Mouse (Mus musculus) E14TG2a.4 (cell line): ENCODE measurements around the gene Zfp235.

ENCODE experiments used
- H3K27me3 ChIP-seq: 2 replicates; pipeline ENCODE4 v1.6.1; 2014; ENCODE audit warnings: low read length, control low read depth; ENCODE audit not compliant: insufficient read depth
- H3K36me3 ChIP-seq: 2 replicates; pipeline ENCODE4 v1.6.1; 2014; ENCODE audit warnings: low read length, control low read depth; ENCODE audit not compliant: insufficient read depth
- H3K4me1 ChIP-seq: replicated peaks from 2 replicates; pipeline ENCODE4 v1.6.1; 2014; ENCODE audit warnings: low read depth, low read length, control low read depth
- H3K4me3 ChIP-seq: replicated peaks from 2 replicates; pipeline ENCODE4 v1.5.1; 2014; ENCODE audit warnings: mild to moderate bottlenecking, low read length
- H3K9me3 ChIP-seq: 2 replicates; pipeline ENCODE4 v1.6.1; 2014; ENCODE audit warnings: low read length, control low read depth
- CTCF ChIP-seq: conservative IDR thresholded peaks from 2 replicates; pipeline ENCODE4 v1.5.1; 2014; ENCODE audit warnings: low read length
- NANOG ChIP-seq: IDR thresholded peaks from 2 replicates; pipeline ENCODE4 v1.6.1; 2014; ENCODE audit warnings: borderline replicate concordance, low read length, mixed read lengths
- POU5F1 ChIP-seq: IDR thresholded peaks from 2 replicates; pipeline ENCODE4 v1.6.1; 2014; ENCODE audit warnings: low read length, borderline replicate concordance

Zfp235 gene

GRCm38 (mm10) chr7:24113001-24113400 lies 21.0 kb upstream of the Zfp235 start:
- H3K4me1 ChIP-seq, result peaks cover 19% of the 10 kb centered on the region
- peaks cover 4% of the 10 kb centered on the region; the same call in 1 of the 2 replicates for H3K9me3 ChIP-seq
- peaks cover 7% of the 10 kb centered on the region; the same call in 1 of the 2 replicates for H3K36me3 ChIP-seq
- H3K27me3 ChIP-seq, result no peaks in the 10 kb centered on the region
- H3K4me3 ChIP-seq, result peak overlapping the region; percentile 85
- no peak for TF ChIP-seq NANOG
- no peak for TF ChIP-seq CTCF
- no peak for TF ChIP-seq POU5F1

DNA sequence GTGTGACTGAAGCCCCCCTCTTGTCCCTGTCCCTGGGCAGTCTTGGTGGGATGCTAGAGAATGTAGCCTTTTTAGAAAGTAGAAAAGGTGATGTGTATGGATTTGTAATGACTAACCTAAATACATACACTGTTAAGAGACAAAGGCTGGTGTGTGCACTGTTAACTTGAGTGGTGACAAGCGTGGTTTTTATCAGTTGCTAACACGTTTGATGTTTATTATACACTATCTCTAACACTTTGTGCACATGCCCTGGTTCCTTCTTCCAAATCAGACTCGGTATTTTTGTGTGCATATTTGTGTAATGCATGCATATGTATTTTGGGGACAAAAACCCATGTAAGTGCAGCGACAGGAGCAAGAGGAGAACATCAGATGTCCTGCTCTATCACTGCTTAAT lies 17.3 kb upstream of the Zfp235 start:
- H3K9me3 ChIP-seq, result no peaks in the 10 kb centered on the region
- no peaks in the 10 kb centered on the region for H3K36me3 ChIP-seq
- TF ChIP-seq POU5F1, result no peak
- no peak for TF ChIP-seq NANOG
- no peak for TF ChIP-seq CTCF
- H3K4me3 ChIP-seq, result no peak overlapping the region
- H3K4me1 ChIP-seq, result peaks cover 22% of the 10 kb centered on the region
- no peaks in the 10 kb centered on the region for H3K27me3 ChIP-seq

GRCm38 (mm10) chr7:24133425-24133995 lies 459 bp upstream of the Zfp235 start:
- H3K27me3 ChIP-seq, result no peaks in the 10 kb centered on the region
- peaks cover 13% of the 10 kb centered on the region for H3K36me3 ChIP-seq
- H3K4me1 ChIP-seq, result peaks cover 9% of the 10 kb centered on the region; the same call in 1 of the 2 replicates
- no peaks in the 10 kb centered on the region for H3K9me3 ChIP-seq
- H3K4me3 ChIP-seq, result peak overlapping the region; percentile 84
- TF ChIP-seq NANOG, result no peak

DNA sequence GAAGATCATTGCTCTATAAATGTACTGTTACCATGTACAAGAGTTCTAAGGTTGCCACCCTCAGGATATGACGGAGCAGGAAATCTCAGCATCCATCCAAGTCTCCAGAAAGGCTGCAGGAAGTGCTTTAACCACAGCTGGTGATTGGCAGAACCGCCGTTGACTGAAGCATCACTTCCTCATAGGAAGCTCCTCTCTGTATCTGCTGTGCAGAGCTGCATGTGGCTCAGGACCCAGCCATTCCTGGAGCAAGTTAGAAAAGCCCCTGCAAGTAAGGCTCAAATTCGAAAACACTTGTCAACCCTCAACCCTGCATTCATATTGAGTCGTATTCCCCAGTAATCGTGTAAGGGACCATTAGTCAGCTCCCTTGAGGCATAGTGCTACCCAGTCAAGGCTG lies 8.6 kb downstream of the Zfp235 start:
- no peak for TF ChIP-seq POU5F1
- TF ChIP-seq CTCF, result no peak
- no peak for TF ChIP-seq NANOG

GRCm38 (mm10) chr7:24153272-24153671 lies 19.3 kb downstream of the Zfp235 start:
- no peaks in the 10 kb centered on the region for H3K4me1 ChIP-seq
- H3K9me3 ChIP-seq, result peaks cover 7% of the 10 kb centered on the region; the same call in 1 of the 2 replicates
- no peaks in the 10 kb centered on the region for H3K36me3 ChIP-seq
- H3K27me3 ChIP-seq, result no peaks in the 10 kb centered on the region
- no peak overlapping the region for H3K4me3 ChIP-seq
- TF ChIP-seq CTCF, result peak; percentile 39
- no peak for TF ChIP-seq NANOG
- TF ChIP-seq POU5F1, result no peak

More for the DNA sequence above, 8.6 kb downstream of the Zfp235 start:
- Histone ChIP-seq H3K27me3 (no peaks in the 10 kb centered on the region), H3K4me3 (no peak overlapping the region), H3K36me3 (peaks cover 11% of the 10 kb centered on the region), H3K9me3 (no peaks in the 10 kb centered on the region), H3K4me1 (no peaks in the 10 kb centered on the region)

- Histone ChIP-seq H3K4me1 (0 out of 2 replicates have a peak, but pooled peaks cover 4% of the 10 kb centered on the region), H3K27me3 (no peaks in the 10 kb centered on the region), H3K9me3 (no peaks in the 10 kb centered on the region), H3K36me3 (no peaks in the 10 kb centered on the region), H3K4me3 (no peak overlapping the region)
- TF ChIP-seq POU5F1, result no peak
- TF ChIP-seq NANOG, result no peak
- TF ChIP-seq CTCF, result no peak
Observed at GRCm38 (mm10) chr7:24172191-24172590, 38.2 kb downstream of the Zfp235 start.

DNA sequence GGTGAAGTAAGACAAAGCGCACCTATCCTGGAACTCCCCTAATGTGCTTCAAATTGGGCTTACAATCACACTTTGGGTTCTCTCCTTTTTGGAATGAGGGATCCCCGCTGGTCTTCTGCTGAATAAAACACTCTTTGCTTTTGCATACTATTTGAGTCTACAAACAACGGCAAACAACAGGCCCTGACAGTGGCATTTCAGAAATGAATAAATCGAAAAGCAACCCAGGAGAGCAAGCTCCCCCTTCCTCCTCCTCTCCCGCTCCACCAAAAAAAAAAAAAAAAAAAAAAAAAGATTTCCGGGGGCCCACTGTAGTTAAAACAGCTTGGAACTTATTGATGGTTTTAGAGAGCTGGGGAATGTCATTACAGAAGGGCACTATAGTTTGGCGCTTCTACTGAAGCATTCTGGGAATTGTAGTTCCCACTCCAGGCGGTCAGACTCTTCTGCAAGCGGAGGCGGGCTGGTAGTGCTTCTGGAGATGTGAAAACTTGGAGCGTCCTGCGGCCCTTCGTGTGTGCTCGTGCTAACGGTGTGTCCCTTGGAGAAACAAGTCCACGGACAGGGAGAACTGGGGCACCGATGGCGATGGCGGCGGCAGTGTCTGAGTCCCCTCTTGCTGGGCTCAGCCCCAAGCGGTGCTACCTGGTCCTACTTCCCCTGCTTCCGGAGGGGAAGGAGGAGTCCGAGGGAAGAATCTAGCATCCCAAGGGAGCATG lies 40.8 kb downstream of the Zfp235 start, which contains the start of gene Zfp114:
Gene Zfp114 (plus strand): TSS at position 443 of the 719 bp plus-strand sequence.
- H3K9me3 ChIP-seq, result no peaks in the 10 kb centered on the region
- no peaks in the 10 kb centered on the region for H3K27me3 ChIP-seq
- no peaks in the 10 kb centered on the region for H3K36me3 ChIP-seq
- TF ChIP-seq NANOG (no peak), POU5F1 (no peak), CTCF (no peak)
- peaks cover 9% of the 10 kb centered on the region for H3K4me1 ChIP-seq
- peak within 1 kb of the TSS; percentile 81 for H3K4me3 ChIP-seq

- no peaks in the 10 kb centered on the region for H3K9me3 ChIP-seq
- peak overlapping the region; percentile 81 for H3K4me3 ChIP-seq
- TF ChIP-seq POU5F1, result no peak
- peaks cover 9% of the 10 kb centered on the region for H3K4me1 ChIP-seq
- no peaks in the 10 kb centered on the region for H3K36me3 ChIP-seq
- H3K27me3 ChIP-seq, result no peaks in the 10 kb centered on the region
Observed at GRCm38 (mm10) chr7:24175337-24175711, 41.4 kb downstream of the Zfp235 start.
